Mouse (Mus musculus): Measurements from ENCODE around the gene Dynlt1b.
"Not testable (repeated sequence)": the region's sequence is repeated elsewhere in the genome, so short reads cannot be mapped to it uniquely, and the experiment has no call there.

- not testable (repeated sequence) for TF ChIP-seq CTCF (conservative IDR thresholded peaks at IDR 0.05; ENCODE audit: low read length); NANOG (IDR thresholded peaks at IDR 0.05; ENCODE audit: borderline replicate concordance, low read length)
Observed at GRCm38 (mm10) chr17:6439913-6440312, 10.0 kb downstream of the Dynlt1b start.

Measured in E14TG2a.4 (cell line).